Mouse (Mus musculus) forelimb bud, embryonic 11.5 days (tissue): ENCODE measurements around the gene Ufm1.

ENCODE experiments used
- DNase-seq: peaks from one replicate; pipeline ENCODE4 v3.0.0-alpha.2; 2012; ENCODE audit warnings: low read depth, low spot score

The Ufm1 gene

DNA sequence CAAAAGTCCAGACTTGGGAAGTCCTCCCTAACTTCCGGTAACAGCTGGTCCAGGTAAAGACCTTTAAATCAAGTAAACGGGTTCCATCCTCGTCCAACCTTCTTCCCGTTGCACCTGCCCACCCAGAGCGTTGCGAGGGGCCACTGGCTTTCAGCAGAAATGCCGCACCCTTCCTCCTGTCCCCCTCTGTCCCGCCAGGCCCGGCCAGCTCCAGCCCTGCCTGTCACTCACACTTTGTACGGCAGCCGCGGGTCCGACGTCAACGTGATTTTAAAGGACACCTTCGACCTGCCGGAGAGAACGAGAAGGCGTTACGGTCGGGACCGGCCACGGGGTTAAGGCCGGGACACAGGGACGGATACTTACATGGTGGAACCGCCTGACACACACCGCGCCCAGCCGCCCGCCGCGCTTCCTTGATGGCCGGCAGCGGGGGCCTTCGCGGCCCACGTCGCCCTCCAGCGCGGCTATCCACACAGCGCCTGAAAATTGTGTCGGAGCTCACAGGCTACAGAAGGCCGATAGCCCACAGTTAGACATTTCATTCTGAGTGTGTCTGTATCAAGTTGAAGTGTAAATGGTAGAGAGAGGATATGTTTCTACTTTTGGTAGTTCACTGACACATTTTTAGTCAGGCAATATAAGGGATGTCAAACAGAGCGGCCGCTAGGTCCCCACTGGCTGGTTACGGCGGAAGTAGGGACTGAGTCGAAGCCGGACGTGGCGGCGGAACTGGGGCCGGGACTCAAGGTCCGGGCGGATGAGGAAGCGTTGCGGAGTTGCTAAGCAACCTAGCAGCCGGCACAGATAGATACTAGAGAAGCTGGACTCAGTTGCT lies at the start of gene Ufm1:
TSS of gene Ufm1 (minus strand) at position 448 of the 838 bp plus-strand sequence.
- DNase-seq: peak; percentile 91

DNA sequence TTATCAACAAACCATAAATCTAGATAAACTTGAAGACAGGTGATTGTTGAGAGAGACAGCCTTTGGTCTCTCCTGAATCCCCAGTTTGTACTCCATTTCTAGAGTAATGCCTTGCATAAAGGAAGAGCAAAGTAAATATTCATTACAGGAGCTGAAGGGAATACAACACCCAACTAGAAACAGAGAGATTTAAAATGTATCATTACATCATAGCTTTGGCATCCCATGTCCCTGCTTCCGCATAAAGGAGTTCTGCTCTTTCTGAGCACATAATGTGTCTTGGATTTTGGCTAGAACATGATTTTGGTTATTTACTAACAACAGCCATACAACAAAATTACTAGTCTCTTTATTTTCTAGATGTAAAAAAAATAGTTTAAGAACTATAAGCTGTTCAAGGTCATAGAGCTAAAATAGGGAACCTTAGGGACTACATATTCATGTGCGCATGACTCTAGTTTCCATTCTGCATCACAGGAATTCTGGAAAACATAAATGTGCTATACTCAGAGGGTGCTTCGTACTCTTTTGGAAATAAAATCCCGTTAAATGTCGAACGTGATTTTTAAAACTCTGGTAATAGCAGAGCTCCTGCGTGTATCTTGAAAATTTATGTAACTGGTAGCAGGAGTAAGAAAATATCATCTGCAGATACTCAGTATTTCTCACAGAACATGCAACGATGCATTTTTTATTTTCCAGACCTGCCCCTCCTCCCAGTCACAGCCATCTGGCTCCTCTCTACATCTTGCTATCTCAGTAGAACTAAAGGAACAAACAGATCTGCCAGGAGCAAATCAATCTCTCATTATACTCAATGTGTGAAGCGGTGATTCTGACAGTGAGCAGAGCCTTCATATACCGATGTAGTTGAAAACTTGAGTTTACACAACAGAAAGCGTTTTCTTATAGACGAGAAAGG lies 27.2 kb upstream of the Ufm1 start:
- no peak for DNase-seq

DNA sequence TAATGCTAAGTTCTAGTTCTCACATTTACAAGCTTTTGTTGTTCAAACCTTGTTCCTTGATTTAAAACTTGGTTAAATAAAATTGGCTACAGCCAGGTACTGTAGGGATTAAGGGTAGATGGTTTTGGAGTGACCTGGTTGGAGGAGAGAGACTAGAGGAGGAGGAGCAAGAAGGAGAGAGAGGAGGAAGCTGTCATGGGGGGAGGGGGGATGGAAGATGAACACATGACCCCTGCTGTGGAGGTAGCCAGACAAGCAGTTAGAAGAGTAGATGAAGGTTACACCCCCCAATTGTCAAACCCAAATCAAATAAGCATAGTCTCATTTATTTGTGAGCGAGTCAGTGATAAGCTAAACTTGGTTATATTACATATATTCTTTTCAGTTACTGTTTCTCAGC lies 8.0 kb upstream of the Ufm1 start:
- no peak for DNase-seq

DNA sequence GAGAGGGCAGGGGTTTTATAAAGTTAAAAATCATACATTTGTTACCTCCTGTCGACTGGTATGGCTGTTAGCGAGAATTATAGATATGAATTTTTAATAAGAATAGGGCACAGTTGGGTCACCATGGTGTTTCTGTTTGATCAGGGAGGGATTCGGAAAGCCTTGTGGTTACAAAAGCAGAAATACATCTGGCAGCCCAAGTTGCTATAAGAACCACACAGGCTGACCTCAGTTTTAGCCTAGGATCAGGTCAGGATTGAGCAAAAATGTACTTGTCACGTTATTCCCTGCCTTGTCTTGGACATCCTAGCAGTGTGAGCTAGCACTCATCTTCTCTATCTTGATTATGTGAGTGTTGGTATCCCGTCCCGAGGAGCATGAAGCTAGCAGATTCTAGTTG lies 6.9 kb upstream of the Ufm1 start:
- no peak for DNase-seq

DNA sequence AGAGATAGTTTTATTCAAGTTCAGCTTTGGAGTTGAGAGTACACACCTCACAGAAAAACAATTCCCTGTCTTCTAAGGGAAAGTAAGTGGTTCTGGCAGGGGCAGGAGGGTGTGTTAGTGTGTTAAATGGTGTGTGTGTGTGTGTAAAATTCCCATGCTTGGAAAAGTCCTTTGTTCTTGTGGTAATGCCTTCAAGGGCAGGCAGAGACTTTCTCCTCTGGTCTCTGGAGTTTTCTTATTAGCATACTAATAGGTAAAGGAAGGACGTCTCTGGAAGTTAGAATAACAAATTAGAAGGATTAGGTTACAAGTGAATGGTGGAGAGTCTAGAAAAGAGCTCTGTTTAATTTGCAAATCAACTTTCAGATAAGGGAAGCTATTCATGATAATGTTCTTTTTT lies 5.6 kb upstream of the Ufm1 start:
- no peak for DNase-seq

DNA sequence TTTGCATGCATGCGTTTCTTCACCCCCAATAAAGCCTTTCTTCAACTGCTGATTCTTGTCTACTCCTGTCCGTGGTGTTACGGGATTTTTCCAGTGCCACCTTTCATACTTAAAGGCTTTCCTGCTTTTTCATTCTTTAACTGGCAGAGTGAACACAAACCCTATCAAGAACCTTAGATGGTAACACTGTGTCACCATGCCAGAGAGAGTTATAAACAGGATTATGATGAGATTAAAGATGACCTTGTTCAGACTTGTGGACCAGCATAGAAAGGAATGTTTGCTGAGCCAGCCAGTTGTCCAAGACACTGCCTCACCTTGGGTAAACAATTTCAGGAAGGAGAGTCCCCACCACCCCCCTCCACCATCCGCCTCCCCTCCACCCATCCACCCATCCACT lies 4.6 kb upstream of the Ufm1 start:
- no peak for DNase-seq

GRCm38 (mm10) chr3:53854831-53855230 lies 8.8 kb downstream of the Ufm1 start:
- DNase-seq: no peak

DNA sequence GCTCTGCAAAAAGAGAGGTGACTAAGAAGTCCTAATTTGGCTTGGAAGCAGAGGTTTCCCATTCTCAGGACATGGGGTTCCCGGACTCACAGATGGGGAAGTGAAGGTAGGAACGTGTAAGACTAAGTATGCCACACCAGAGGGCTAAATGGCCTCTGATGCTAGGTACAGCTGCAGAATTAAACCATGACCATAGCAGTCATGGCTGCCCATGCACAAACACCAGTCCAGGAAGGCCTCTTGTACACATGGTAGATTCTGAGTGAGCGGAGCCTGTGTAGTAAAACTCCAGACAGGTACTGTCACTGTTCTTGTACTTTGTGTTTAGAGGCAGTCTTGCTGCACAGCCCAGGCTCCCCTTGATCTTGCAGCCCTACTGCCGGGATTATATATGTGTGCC lies 9.4 kb downstream of the Ufm1 start:
- DNase-seq: no peak

- no peak for DNase-seq
Measured at GRCm38 (mm10) chr3:53848262-53848661, 15.4 kb downstream of the Ufm1 start.

DNA sequence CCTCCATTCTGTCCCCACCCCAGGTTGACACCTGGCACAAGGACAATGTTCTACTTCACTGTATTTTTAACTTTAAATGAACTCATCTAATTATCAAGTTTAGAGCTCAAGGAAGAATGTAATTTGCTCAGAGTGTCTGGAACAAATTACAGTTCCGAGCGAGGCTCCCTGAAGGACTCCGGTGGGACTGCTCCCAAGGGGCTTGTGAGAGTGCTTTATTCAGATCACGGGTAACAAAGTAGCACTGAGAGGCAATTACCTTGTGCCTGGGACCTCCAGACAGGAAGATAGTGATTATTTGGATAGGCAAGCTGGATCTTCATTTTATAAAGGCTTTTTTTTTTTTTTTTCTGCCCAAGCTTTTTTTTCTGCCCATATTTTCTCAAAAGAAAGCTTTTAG lies 15.9 kb downstream of the Ufm1 start:
- no peak for DNase-seq

- DNase-seq: no peak
Measured at GRCm38 (mm10) chr3:53846206-53846928, 17.3 kb downstream of the Ufm1 start.

DNA sequence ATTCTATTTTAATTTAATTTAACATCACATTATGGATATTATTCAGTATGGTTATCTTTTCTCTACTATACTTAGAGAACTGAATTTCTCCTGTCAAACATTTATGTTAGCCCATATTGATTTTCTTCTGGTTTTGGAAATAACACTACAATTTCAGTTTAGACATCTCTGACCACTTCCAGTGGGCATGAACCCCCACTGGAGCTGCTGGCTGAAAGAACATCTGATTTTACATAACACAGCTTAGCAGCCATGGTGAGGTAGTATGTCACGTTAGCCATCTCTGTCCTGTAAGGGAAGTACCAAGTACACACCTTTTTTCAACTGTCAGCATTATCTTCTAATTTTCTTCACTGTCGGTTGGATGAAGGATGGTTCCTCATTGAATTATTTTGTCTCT lies 18.8 kb downstream of the Ufm1 start, which contains the start of gene Gm10985:
TSS of gene Gm10985 (plus strand) at position 301 of the 400 bp plus-strand sequence.
- DNase-seq: no peak

- DNase-seq: no peak
Measured at GRCm38 (mm10) chr3:53834238-53834637, 29.4 kb downstream of the Ufm1 start.

GRCm38 (mm10) chr3:53813421-53813977 lies 50.1 kb downstream of the Ufm1 start:
- peak; percentile 65 for DNase-seq
